Mouse (Mus musculus): ENCODE measurements around the gene Tmem108. TPM values are rescaled to one million over a fixed set of nuclear protein-coding genes. Genes with fewer than 3 reads are reported as not detected.

Gene Tmem108
- polyA plus RNA-seq, 1 experiment from 2014 or later: 66.1 TPM

DNA sequence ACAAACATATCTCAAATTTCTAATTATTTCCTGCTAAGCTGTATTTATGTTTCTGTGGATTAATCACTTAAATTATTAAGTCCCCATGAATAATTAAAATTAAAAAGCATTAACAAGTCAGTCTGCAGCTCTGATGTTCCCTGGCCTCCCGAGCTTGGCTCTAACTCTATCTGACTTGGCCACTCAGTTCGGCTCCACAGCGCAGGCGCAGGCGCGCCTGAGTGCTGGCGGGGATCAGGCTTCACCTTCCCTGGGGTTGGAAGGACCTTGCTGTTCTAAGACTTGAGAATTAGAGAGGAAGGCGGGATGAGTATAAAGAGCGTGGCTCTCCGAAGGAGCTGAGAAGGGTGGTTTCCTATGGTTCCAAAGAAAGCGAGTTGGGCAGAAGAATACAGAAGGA, 41.6 kb downstream of the Tmem108 start:
- WGBS: 81% methylated on average over 11 of the region's 11 CpGs
- Histone ChIP-seq H3K9me3 (0 out of 2 replicates have a peak, but pooled peaks cover 4% of the 10 kb centered on the region), H3K27ac (replicated peaks) (no peak overlapping the region), H3K4me3 (no peak overlapping the region), H3K27me3 (replicated peaks) (no peaks in the 10 kb centered on the region), H3K4me2 (no peak overlapping the region), H3K4me1 (peaks cover 39% of the 10 kb centered on the region), H3K36me3 (peaks cover 30% of the 10 kb centered on the region), H3K9ac (no peak overlapping the region)
- ATAC-seq (ENCODE audit: extremely low read depth, insufficient number of reproducible peaks, low FRiP score, low TSS enrichment): no peak

DNA sequence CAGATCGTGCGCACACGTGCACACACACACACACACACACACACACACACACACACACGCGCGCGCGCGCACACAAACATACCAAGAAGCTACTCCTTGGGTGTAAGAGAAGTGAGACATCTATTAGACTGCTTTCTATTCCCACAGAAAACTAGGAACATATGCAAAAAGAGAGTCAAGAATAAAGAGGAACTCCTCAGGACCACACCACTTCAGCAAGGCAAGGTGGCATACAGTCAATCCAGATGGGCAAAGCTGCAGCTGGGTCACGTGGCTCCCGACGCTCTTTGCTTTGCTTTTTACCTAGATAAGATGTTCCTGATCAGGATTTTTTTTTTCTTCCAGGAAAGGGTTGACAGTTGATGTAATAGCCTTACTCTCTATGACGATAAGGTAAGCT, 45.6 kb downstream of the Tmem108 start:
- Histone ChIP-seq H3K4me1 (peaks cover 51% of the 10 kb centered on the region), H3K27ac (replicated peaks) (no peak overlapping the region), H3K4me3 (no peak overlapping the region), H3K4me2 (no peak overlapping the region), H3K9ac (no peak overlapping the region), H3K9me3 (no peaks in the 10 kb centered on the region), H3K27me3 (replicated peaks) (no peaks in the 10 kb centered on the region), H3K36me3 (peaks cover 3% of the 10 kb centered on the region)
- 85% methylated on average over 13 of the region's 13 CpGs for WGBS
- no peak for ATAC-seq (ENCODE audit: extremely low read depth, insufficient number of reproducible peaks, low FRiP score, low TSS enrichment)

DNA sequence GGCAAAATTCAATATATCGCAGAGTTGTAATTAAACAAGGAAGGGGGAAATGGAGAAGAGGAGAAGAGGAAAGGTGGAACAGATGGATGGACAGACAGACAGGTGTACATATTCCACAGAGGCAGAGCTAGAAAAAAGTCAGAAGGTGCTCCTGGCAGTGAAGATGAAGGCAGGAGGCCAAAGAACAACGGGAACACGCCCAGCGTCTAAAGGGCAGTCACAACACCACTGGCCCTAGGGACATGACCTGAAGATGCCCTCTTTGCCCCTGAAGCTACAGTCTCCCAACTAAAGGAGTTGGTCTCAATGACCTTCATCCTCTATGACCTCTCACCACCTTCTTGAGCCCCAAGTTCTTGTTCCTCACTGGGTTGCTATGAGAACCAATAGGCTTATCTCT, 46.3 kb downstream of the Tmem108 start:
- peaks cover 56% of the 10 kb centered on the region for H3K4me1 ChIP-seq
- no peak overlapping the region for H3K27ac ChIP-seq (replicated peaks)
- peaks cover 3% of the 10 kb centered on the region for H3K36me3 ChIP-seq

DNA sequence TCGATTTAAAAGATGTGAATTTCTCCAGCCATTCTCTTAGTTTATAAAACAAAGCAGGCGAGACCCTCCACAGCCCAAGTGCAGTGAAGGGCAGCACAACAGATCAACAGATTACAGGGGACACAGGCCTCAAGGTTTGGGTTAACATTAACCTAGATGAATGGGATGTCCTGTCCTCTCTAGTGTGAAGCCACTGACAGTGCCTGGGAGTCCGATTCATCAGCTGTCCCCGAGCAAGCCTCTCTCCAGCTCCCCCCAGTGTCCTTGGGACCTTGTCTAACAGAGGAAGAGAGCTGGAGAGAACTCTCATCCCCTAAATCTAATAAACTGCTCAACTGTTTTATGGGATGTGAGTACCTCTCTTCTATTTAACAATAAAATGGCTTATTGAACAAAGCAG, 48.4 kb downstream of the Tmem108 start:
- H3K27ac ChIP-seq (replicated peaks): no peak overlapping the region
- H3K27me3 ChIP-seq (replicated peaks): no peaks in the 10 kb centered on the region
- H3K4me1 ChIP-seq: peaks cover 74% of the 10 kb centered on the region
- no peak overlapping the region for H3K4me3 ChIP-seq
- 66% methylated on average over 4 of the region's 4 CpGs for WGBS
- no peaks in the 10 kb centered on the region for H3K9me3 ChIP-seq
- ATAC-seq (ENCODE audit: extremely low read depth, insufficient number of reproducible peaks, low FRiP score, low TSS enrichment): no peak
- no peaks in the 10 kb centered on the region; the same call in 1 of the 2 replicates for H3K36me3 ChIP-seq
- no peak overlapping the region for H3K9ac ChIP-seq
- H3K4me2 ChIP-seq: no peak overlapping the region

More for the DNA sequence above, 46.3 kb downstream of the Tmem108 start:
- Histone ChIP-seq H3K4me3 (no peak overlapping the region), H3K9ac (no peak overlapping the region), H3K27me3 (replicated peaks) (no peaks in the 10 kb centered on the region), H3K9me3 (no peaks in the 10 kb centered on the region), H3K4me2 (no peak overlapping the region)
- WGBS: 88% methylated on average over 4 of the region's 4 CpGs
- ATAC-seq (ENCODE audit: extremely low read depth, insufficient number of reproducible peaks, low FRiP score, low TSS enrichment): no peak

DNA sequence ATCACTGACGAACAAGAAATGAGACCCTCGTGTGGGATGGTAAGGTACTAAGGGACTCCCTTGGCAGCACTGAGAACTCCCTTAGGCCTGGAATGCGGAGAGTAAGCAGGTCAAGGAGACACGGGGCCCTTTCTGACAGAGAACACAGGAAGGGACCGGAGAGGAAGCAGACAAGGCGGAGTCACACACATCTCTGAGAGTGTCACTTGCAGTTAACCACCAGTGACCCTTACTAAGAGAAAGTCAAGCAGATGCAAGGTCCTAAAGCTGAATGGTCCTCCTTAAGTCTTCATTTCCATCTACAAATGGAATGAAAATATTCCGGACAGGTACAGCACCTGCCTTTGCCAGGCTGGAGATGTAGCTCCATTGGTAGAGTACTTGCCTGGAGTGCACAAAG, 48.9 kb downstream of the Tmem108 start:
- Histone ChIP-seq H3K27ac (replicated peaks) (no peak overlapping the region), H3K9ac (no peak overlapping the region), H3K36me3 (no peaks in the 10 kb centered on the region; the same call in 1 of the 2 replicates), H3K27me3 (replicated peaks) (no peaks in the 10 kb centered on the region), H3K4me2 (no peak overlapping the region), H3K4me3 (no peak overlapping the region), H3K9me3 (no peaks in the 10 kb centered on the region), H3K4me1 (peaks cover 78% of the 10 kb centered on the region)
- ATAC-seq (ENCODE audit: extremely low read depth, insufficient number of reproducible peaks, low FRiP score, low TSS enrichment): no peak
- WGBS: 44% methylated on average over 7 of the region's 7 CpGs

DNA sequence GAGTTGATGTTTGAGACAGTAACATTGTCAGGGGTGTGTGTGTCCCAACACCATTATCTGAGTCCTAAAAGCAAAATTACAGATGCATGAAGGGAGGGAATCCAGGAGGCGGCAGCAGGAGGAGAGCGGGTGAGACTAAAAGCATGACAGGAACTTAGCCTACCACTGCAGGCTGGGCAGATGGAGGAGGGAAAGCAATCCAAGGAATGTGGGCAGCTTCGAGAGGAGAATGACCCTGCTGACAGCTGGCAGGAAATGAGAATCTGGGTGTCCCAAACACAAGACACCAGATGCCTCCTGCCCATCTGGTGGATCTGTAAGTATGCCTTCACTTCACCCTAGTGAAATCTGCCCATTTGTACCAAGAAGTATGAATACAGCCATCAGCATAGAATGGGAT, 51.9 kb downstream of the Tmem108 start:
- 14% methylated on average over 3 of the region's 3 CpGs for WGBS
- Histone ChIP-seq H3K9ac (no peak overlapping the region), H3K4me3 (no peak overlapping the region), H3K27ac (replicated peaks) (0 out of 2 replicates have a peak overlapping the region, but pooled peaks have one; percentile 20), H3K4me1 (peaks cover 63% of the 10 kb centered on the region), H3K9me3 (peaks cover 3% of the 10 kb centered on the region; the same call in 1 of the 2 replicates), H3K27me3 (replicated peaks) (no peaks in the 10 kb centered on the region), H3K4me2 (no peak overlapping the region), H3K36me3 (peaks cover 7% of the 10 kb centered on the region)
- ATAC-seq (ENCODE audit: extremely low read depth, insufficient number of reproducible peaks, low FRiP score, low TSS enrichment): no peak

DNA sequence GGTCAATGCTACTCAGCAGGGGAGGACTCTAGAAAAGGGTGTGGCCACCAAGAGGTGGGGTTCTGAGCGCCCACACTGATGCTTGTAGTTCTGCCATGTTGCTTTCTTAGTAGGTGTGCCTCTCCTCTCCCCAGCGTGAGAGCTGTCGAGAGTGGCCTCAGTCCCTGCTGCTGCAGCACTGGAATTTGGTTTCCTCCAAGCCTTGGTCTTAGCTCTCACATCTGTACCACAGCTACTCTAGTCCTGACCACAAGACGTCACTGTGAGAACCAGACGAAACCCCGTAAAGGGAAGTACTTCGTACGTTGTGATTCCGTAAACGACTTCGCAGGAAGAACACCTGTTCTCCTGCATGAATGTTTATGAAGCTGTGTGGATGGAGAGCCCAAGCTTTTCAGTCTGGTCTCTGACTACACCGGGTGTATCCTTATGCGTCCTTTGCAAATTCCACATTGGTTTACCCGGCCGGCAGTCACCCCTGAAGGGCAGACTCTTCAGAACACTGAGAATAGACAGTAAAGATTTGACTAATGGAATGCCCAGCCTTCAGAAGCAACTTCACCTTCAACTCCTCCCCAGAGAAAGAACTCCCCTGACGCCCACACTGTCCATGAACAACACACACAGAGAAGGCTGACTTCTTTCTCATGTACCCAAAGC, 53.0 kb downstream of the Tmem108 start:
- Histone ChIP-seq H3K9ac (no peak overlapping the region), H3K4me1 (peaks cover 63% of the 10 kb centered on the region)

DNA sequence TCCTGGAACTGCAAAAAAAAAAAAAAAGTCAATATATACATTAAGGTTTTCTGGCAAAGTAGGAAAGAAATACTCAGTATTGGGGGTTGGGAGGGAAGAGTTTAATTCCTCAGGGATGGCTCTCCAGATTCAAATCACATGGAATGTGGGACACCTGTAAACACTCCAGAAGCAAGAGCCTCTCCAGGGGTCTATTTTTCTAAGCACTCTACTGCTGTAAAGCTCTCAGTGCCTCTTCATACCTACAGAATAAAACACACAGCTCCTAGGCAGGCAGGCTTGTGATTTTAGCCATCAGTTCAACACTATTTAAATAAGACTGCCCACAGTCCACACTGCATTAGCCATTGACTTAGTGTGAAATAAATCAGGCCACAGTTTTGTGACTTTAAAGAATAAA, 53.8 kb downstream of the Tmem108 start:
- H3K9me3 ChIP-seq: peaks cover 3% of the 10 kb centered on the region; the same call in 1 of the 2 replicates
- no peak for ATAC-seq (ENCODE audit: extremely low read depth, insufficient number of reproducible peaks, low FRiP score, low TSS enrichment)
- no peaks in the 10 kb centered on the region for H3K27me3 ChIP-seq (replicated peaks)
- peaks cover 11% of the 10 kb centered on the region for H3K36me3 ChIP-seq
- no peak overlapping the region for H3K9ac ChIP-seq
- peaks cover 58% of the 10 kb centered on the region for H3K4me1 ChIP-seq
- H3K4me2 ChIP-seq: no peak overlapping the region
- H3K27ac ChIP-seq (replicated peaks): peak overlapping the region; percentile 61
- no peak overlapping the region for H3K4me3 ChIP-seq

More for the DNA sequence above, 53.0 kb downstream of the Tmem108 start:
- ATAC-seq (ENCODE audit: extremely low read depth, insufficient number of reproducible peaks, low FRiP score, low TSS enrichment): no peak
- H3K27ac ChIP-seq (replicated peaks): peak overlapping the region; percentile 61
- 0 out of 2 replicates have a peak overlapping the region, but pooled peaks have one; percentile 4 for H3K4me2 ChIP-seq
- no peak overlapping the region for H3K4me3 ChIP-seq
- peaks cover 3% of the 10 kb centered on the region; the same call in 1 of the 2 replicates for H3K9me3 ChIP-seq
- peaks cover 9% of the 10 kb centered on the region for H3K36me3 ChIP-seq
- 52% methylated on average over 16 of the region's 16 CpGs for WGBS
- no peaks in the 10 kb centered on the region for H3K27me3 ChIP-seq (replicated peaks)

DNA sequence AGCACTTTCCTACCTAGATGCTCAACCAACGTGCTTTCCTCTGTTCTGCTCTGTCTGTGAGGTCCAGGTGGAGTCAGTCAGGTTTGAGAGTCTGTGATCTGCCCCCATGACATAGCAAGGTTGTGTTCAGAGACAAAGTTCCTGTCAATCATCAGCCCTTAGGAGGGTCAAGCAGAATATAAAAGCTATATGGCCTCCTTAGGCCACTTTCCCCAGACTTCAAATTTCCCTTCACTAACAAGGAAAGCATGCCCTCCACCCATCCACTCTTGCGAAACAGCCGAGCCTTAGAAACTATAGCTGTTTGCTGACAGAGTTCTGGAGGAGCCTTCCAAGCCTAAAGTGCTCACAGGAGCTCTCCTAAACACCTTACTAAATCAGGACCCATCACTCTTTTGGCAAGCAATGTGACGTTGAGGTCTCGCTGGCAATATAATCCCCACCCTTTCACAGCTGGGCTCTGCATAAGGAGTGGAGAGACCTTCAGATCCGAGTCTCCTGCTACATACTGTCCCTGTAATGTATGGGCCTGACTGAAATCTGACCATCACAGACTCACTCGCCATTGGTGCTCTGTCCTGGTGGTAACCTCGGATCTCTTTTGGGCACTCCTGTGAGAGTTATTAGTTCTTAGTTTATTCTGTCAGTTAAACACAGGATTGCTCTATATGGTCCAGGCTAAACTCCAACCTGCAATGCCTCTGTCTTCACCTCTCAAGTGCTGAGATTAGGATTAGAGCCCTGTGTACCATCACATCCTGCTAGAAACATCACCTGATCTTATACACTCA, 54.4 kb downstream of the Tmem108 start:
- Histone ChIP-seq H3K4me1 (peaks cover 52% of the 10 kb centered on the region), H3K4me2 (no peak overlapping the region), H3K27ac (replicated peaks) (peak overlapping the region; percentile 61), H3K27me3 (replicated peaks) (no peaks in the 10 kb centered on the region), H3K9ac (no peak overlapping the region), H3K36me3 (peaks cover 16% of the 10 kb centered on the region), H3K4me3 (no peak overlapping the region), H3K9me3 (peaks cover 3% of the 10 kb centered on the region; the same call in 1 of the 2 replicates)
- no peak for ATAC-seq (ENCODE audit: extremely low read depth, insufficient number of reproducible peaks, low FRiP score, low TSS enrichment)
- 48% methylated on average over 8 of the region's 8 CpGs for WGBS

DNA sequence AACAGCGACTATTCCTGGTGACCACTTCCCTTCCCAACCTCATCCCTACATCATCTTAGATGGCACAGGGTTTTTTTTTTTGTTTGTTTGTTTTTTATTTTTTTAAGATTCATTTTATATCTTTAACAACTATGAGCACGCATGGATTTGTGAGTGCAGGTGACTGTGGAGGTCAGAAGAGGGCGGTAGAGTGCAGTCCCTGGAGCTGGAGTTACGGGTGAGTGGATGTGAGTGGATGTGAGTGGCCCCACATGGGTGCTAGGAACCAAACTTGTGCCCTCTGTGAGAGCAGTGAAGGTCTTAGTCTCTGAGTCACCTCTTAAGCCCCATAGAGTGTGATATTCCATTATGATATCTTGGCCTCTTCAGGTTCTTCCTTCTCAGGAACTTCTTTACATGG, 55.9 kb downstream of the Tmem108 start:
- Histone ChIP-seq H3K27me3 (replicated peaks) (no peaks in the 10 kb centered on the region), H3K9ac (no peak overlapping the region), H3K27ac (replicated peaks) (no peak overlapping the region), H3K4me3 (no peak overlapping the region), H3K9me3 (peaks cover 3% of the 10 kb centered on the region; the same call in 1 of the 2 replicates), H3K36me3 (peaks cover 16% of the 10 kb centered on the region), H3K4me1 (peaks cover 44% of the 10 kb centered on the region), H3K4me2 (no peak overlapping the region)
- WGBS: 87% methylated on average over 4 of the region's 4 CpGs
- ATAC-seq (ENCODE audit: extremely low read depth, insufficient number of reproducible peaks, low FRiP score, low TSS enrichment): no peak

DNA sequence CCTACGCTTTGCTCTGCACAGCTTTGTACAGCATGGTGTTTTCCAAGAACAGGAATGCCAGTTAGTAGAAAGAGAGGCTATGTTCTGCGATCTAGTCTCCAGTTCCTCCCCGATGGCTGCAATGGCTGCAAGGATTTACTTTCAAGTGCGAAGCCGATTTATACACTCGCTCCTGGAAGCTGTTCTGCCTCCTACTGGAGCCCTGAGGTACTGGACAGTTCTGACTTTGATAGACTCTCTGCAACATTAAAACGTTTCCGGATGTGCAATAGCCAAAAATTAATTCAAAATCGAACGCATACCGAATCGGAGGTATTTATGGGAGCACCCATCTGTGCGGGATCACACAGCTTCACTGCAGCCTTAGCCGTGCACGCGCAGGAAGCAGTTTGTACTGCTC, 58.6 kb downstream of the Tmem108 start:
- Histone ChIP-seq H3K4me1 (peaks cover 27% of the 10 kb centered on the region), H3K36me3 (peaks cover 16% of the 10 kb centered on the region), H3K4me2 (no peak overlapping the region), H3K27me3 (replicated peaks) (no peaks in the 10 kb centered on the region), H3K27ac (replicated peaks) (no peak overlapping the region), H3K9ac (no peak overlapping the region), H3K9me3 (peaks cover 3% of the 10 kb centered on the region; the same call in 1 of the 2 replicates), H3K4me3 (no peak overlapping the region)
- ATAC-seq (ENCODE audit: extremely low read depth, insufficient number of reproducible peaks, low FRiP score, low TSS enrichment): no peak
- WGBS: 83% methylated on average over 16 of the region's 16 CpGs

Measured in heart, embryonic 13.5 days (tissue).